Mouse (Mus musculus): ENCODE measurements around the gene Pard3b.

DNA sequence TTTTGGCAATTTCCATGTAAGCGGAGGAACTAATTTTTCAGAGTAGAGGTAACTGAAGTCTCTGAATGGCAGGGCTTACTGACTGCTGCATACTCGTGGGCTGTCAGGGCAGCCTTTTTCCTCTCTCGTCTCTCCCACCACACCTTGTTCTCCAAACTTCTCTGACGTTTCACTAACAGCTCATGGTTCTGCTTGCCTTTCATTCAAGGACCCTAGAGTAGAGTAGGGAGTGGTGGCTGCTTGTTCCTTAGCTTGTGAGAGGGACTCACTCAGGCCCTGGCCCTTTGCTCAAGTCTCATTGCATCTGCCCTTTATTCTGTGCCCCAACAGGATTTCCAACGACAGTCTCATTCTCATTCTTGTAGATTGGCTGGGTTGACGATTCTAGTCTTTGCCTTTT lies 432.0 kb downstream of the Pard3b start:
- TF ChIP-seq CTCF (conservative IDR thresholded peaks at IDR 0.05; ENCODE audit: insufficient read depth, insufficient read length, low read depth, low read length) (no peak), POLR2A (IDR thresholded peaks at IDR 0.05; ENCODE audit: low read depth, low read length) (no peak)

Measured in kidney, adult 2 months (tissue).